In genomic region chr16:95956618-95957017, GRCm38 (mm10) we compare ENCODE assay signal across 12 mouse cellular contexts. TPM values are rescaled to one million over a fixed set of nuclear protein-coding genes. Genes with fewer than 3 reads are reported as not detected.
A peak's percentile ranks its signal among the peaks of the same experiment; 100 is the strongest.
DNase-seq lines count a peak whose midpoint lies in the region; ATAC-seq and TF ChIP-seq lines count a peak whose summit lies in the region.
"Had no signal": no experiment of that assay in that cellular context is flagged by ENCODE, and none has a peak within 500 bp of the region (broad histone marks: within the 10 kb centered on the region; RNA-seq: fewer than 3 reads in every experiment).

No protein-coding gene starts in this region.

- WGBS in forebrain, postnatal 0 days: 55% methylated on average over 5 of the region's 5 CpGs
- WGBS in forebrain, embryonic 15.5 days: 64% methylated on average over 5 of the region's 5 CpGs
- 56% methylated on average over 5 of the region's 5 CpGs for WGBS in lung, embryonic 14.5 days
- 69% methylated on average over 5 of the region's 5 CpGs for WGBS in small intestine, adult 2 months

- TF ChIP-seq CTCF in forebrain, postnatal 0 days (IDR thresholded peaks at IDR 0.05; ENCODE audit: low read depth): peak; percentile 57
- TF ChIP-seq CTCF in lung, embryonic 14.5 days (IDR thresholded peaks at IDR 0.05; ENCODE audit: low read depth): peak; percentile 57
- peak; percentile 45 to 63 (median 48) for TF ChIP-seq CTCF in MEL (IDR thresholded peaks at IDR 0.05 in 2 of 3, conservative IDR thresholded peaks at IDR 0.05 in 1 of 3; ENCODE audit: control insufficient read depth in 1 of 3, insufficient read depth in 1 of 3, low read depth in 2 of 3, low read length in 3 of 3, poor library complexity in 1 of 3, severe bottlenecking in 1 of 3)
- peak; percentile 17; the same call in 1 of the 2 replicates for TF ChIP-seq CTCF in small intestine, adult 2 months (IDR thresholded peaks at IDR 0.05; ENCODE audit: extremely low read depth, insufficient read length, insufficient replicate concordance, low read depth, low read length)

- peak; percentile 44 for TF ChIP-seq RAD21 in MEL (IDR thresholded peaks at IDR 0.05; ENCODE audit: low read depth, low read length)

- H3K4me2 ChIP-seq in forebrain, postnatal 0 days (ENCODE audit: low read depth): no peak overlapping the region
- no peak overlapping the region for H3K4me2 ChIP-seq in forebrain, embryonic 15.5 days (replicated peaks)
- H3K4me2 ChIP-seq in lung, embryonic 14.5 days: no peak overlapping the region
- H3K4me2 ChIP-seq: embryonic facial prominence, embryonic 13.5 days; hindbrain, embryonic 15.5 days; lung, embryonic 15.5 days had no signal

- intact Hi-C loops in heart, postnatal 14 days (cut with DNase I): no loop called here

- peak; percentile 19 for DNase-seq in forebrain, postnatal 0 days
- peak; percentile 60 for DNase-seq in lung, embryonic 14.5 days
- no peak for DNase-seq in lung, postnatal 14 days
- peak; percentile 27 for DNase-seq in MEL (ENCODE audit: low read depth, low spot score)
- no peak for DNase-seq in heart, postnatal 14 days
- no peak for DNase-seq in ovary, postnatal 10 days (ENCODE audit: low spot score)
- DNase-seq: spleen, adult 18-20 months had no signal

- no peaks in the 10 kb centered on the region for H3K9me3 ChIP-seq in forebrain, postnatal 0 days (ENCODE audit: low read length)
- no peaks in the 10 kb centered on the region for H3K9me3 ChIP-seq in forebrain, embryonic 15.5 days
- no peaks in the 10 kb centered on the region for H3K9me3 ChIP-seq in lung, embryonic 14.5 days (ENCODE audit: low read depth, low read length)
- no peaks in the 10 kb centered on the region for H3K9me3 ChIP-seq in MEL (replicated peaks; ENCODE audit: insufficient read depth, low read length)
- H3K9me3 ChIP-seq: embryonic facial prominence, embryonic 13.5 days; hindbrain, embryonic 15.5 days; lung, embryonic 15.5 days had no signal

- no peaks in the 10 kb centered on the region for H3K36me3 ChIP-seq in forebrain, postnatal 0 days (ENCODE audit: insufficient read depth)
- no peaks in the 10 kb centered on the region for H3K36me3 ChIP-seq in forebrain, embryonic 15.5 days
- H3K36me3 ChIP-seq in lung, embryonic 14.5 days (ENCODE audit: insufficient read depth): no peaks in the 10 kb centered on the region
- no peaks in the 10 kb centered on the region for H3K36me3 ChIP-seq in MEL (ENCODE audit: control insufficient read depth in 1 of 2, insufficient read depth in 2 of 2, low read length in 2 of 2)
- no peaks in the 10 kb centered on the region for H3K36me3 ChIP-seq in small intestine, adult 2 months (ENCODE audit: control insufficient read depth, insufficient read depth, low read length)
- H3K36me3 ChIP-seq: embryonic facial prominence, embryonic 13.5 days; hindbrain, embryonic 15.5 days; lung, embryonic 15.5 days had no signal

- no peak overlapping the region for H3K27ac ChIP-seq in forebrain, postnatal 0 days (ENCODE audit: low read depth, low read length)
- H3K27ac ChIP-seq in forebrain, embryonic 15.5 days (replicated peaks): no peak overlapping the region
- H3K27ac ChIP-seq in lung, embryonic 14.5 days (ENCODE audit: low read depth): no peak overlapping the region
- no peak overlapping the region for H3K27ac ChIP-seq in MEL (ENCODE audit: control insufficient read depth, low read depth, low read length)
- H3K27ac ChIP-seq in small intestine, adult 2 months (ENCODE audit: insufficient read depth, low read depth, low read length): no peak overlapping the region
- H3K27ac ChIP-seq: embryonic facial prominence, embryonic 13.5 days; hindbrain, embryonic 15.5 days; lung, embryonic 15.5 days had no signal

- H3K4me3 ChIP-seq in forebrain, postnatal 0 days (ENCODE audit: low read depth, low read length): no peak overlapping the region
- no peak overlapping the region for H3K4me3 ChIP-seq in forebrain, embryonic 15.5 days
- H3K4me3 ChIP-seq in lung, embryonic 14.5 days (ENCODE audit: low read depth, low read length): no peak overlapping the region
- H3K4me3 ChIP-seq in MEL (ENCODE audit: control insufficient read depth in 1 of 2, insufficient read depth in 1 of 2, low read depth in 2 of 2, low read length in 2 of 2): no peak overlapping the region
- no peak overlapping the region for H3K4me3 ChIP-seq in small intestine, adult 2 months (ENCODE audit: low read depth, low read length)
- H3K4me3 ChIP-seq: embryonic facial prominence, embryonic 13.5 days; hindbrain, embryonic 15.5 days; lung, embryonic 15.5 days had no signal

- H3K27me3 ChIP-seq in forebrain, postnatal 0 days (ENCODE audit: insufficient read depth, low read length): no peaks in the 10 kb centered on the region
- H3K27me3 ChIP-seq in forebrain, embryonic 15.5 days: no peaks in the 10 kb centered on the region
- H3K27me3 ChIP-seq in lung, embryonic 14.5 days (ENCODE audit: insufficient read depth, low read length): no peaks in the 10 kb centered on the region
- H3K27me3 ChIP-seq in MEL (ENCODE audit: control insufficient read depth in 1 of 2, insufficient read depth in 2 of 2, low read length in 2 of 2): no peaks in the 10 kb centered on the region; a peak in 1 of 4 replicates
- H3K27me3 ChIP-seq in small intestine, adult 2 months (ENCODE audit: control insufficient read depth, insufficient read depth, low read length): no peaks in the 10 kb centered on the region
- H3K27me3 ChIP-seq: embryonic facial prominence, embryonic 13.5 days; hindbrain, embryonic 15.5 days; lung, embryonic 15.5 days had no signal

- no peak for TF ChIP-seq POLR2A in MEL (IDR thresholded peaks at IDR 0.05; ENCODE audit: control insufficient read depth in 1 of 2, insufficient read depth in 1 of 2, low read depth in 1 of 2, low read length in 2 of 2, poor library complexity in 1 of 2)
- TF ChIP-seq POLR2A in small intestine, adult 2 months (IDR thresholded peaks at IDR 0.05; ENCODE audit: low read depth, low read length): no peak

- H3K9ac ChIP-seq in forebrain, postnatal 0 days: no peak overlapping the region
- H3K9ac ChIP-seq in forebrain, embryonic 15.5 days (replicated peaks): no peak overlapping the region
- no peak overlapping the region for H3K9ac ChIP-seq in lung, embryonic 14.5 days
- H3K9ac ChIP-seq in MEL (ENCODE audit: control insufficient read depth, low read depth, low read length, poor library complexity, severe bottlenecking): no peak overlapping the region
- H3K9ac ChIP-seq: embryonic facial prominence, embryonic 13.5 days; hindbrain, embryonic 15.5 days; lung, embryonic 15.5 days had no signal

- H3K4me1 ChIP-seq in forebrain, postnatal 0 days (ENCODE audit: insufficient read depth): no peaks in the 10 kb centered on the region
- no peaks in the 10 kb centered on the region for H3K4me1 ChIP-seq in forebrain, embryonic 15.5 days
- H3K4me1 ChIP-seq in lung, embryonic 14.5 days (ENCODE audit: insufficient read depth): no peaks in the 10 kb centered on the region
- no peaks in the 10 kb centered on the region for H3K4me1 ChIP-seq in MEL (ENCODE audit: control insufficient read depth in 1 of 2, insufficient read depth in 2 of 2, low read length in 2 of 2)
- H3K4me1 ChIP-seq in small intestine, adult 2 months (ENCODE audit: control insufficient read depth, insufficient read depth, insufficient read length, low read length): no peaks in the 10 kb centered on the region
- H3K4me1 ChIP-seq: embryonic facial prominence, embryonic 13.5 days; hindbrain, embryonic 15.5 days; lung, embryonic 15.5 days had no signal

- H3K79me2 ChIP-seq in MEL (ENCODE audit: control insufficient read depth, insufficient read depth, low read length, poor library complexity): no peaks in the 10 kb centered on the region

- TF ChIP-seq EP300 in MEL (IDR thresholded peaks at IDR 0.05; ENCODE audit: low read depth in 1 of 2, low read length in 2 of 2): no peak

- ATAC-seq in forebrain, postnatal 0 days: no peak
- no peak for ATAC-seq in forebrain, embryonic 15.5 days (replicated peaks)
- no peak for ATAC-seq in lung, embryonic 14.5 days (ENCODE audit: insufficient read depth)

TF ChIP-seq in MEL, 35 proteins besides CTCF, POLR2A, EP300 and RAD21:
- TF ChIP-seq KAT2A (conservative IDR thresholded peaks at IDR 0.05; ENCODE audit: low read depth, low read length): no peak
- no peak for TF ChIP-seq MXI1 (IDR thresholded peaks at IDR 0.05; ENCODE audit: low read depth, low read length)
- TF ChIP-seq ZKSCAN1 (IDR thresholded peaks at IDR 0.05; ENCODE audit: low read depth, low read length): no peak
- peak; percentile 39 for TF ChIP-seq SMC3 (IDR thresholded peaks at IDR 0.05; ENCODE audit: low read depth, low read length)

RNA-seq across cellular contexts. Expression of gene Psmg1, which starts 34.1 kb away (rescaled TPM):
- 35.2 and 49.2 TPM in 2 replicates for total RNA-seq in forebrain, postnatal 0 days (2014; rRNA removed)
- 54.0 and 59.1 TPM in 2 replicates for polyA plus RNA-seq in forebrain, postnatal 0 days (2015; fragmentation: Nextera tagmentation; extraction: Ambion mirVana)
- 71.5 and 72.4 TPM in 2 replicates for polyA plus RNA-seq in forebrain, embryonic 15.5 days (2015; fragmentation: Nextera tagmentation; extraction: Ambion mirVana)
- 97.8 and 104 TPM in 2 replicates for polyA plus RNA-seq in lung, embryonic 14.5 days (2014; fragmentation: Nextera tagmentation; extraction: Ambion mirVana)
- 112 and 115 TPM in 2 replicates for total RNA-seq in MEL (2012; rRNA removed)
- polyA plus RNA-seq in MEL (2012; ENCODE audit: insufficient read depth in 1 of 2, insufficient read length in 2 of 2, low read depth in 1 of 2, low replicate concordance in 2 of 2, missing spikeins in 1 of 2): 100 to 1,000 TPM in 1 of 2 experiments, not detected in 1; 169 TPM
- 3.8 and 4.4 TPM in 2 replicates for polyA plus RNA-seq in small intestine, adult 2 months (2012; rRNA removed)
- total RNA-seq in heart, postnatal 14 days (2021): 10 to 100 TPM; 21.5 to 24.4 TPM

Comparison
In these comparisons a context has a peak if more than half of its experiments do, and no peak if none do; other contexts are left out.
1. DNase-seq: peak in forebrain, postnatal 0 days (single experiment), lung, embryonic 14.5 days (single experiment) and MEL (single experiment); none in lung, postnatal 14 days (single experiment), heart, postnatal 14 days (0 of 2) and ovary, postnatal 10 days (single experiment).
2. Peak in every context shown above with its lines, with median percentiles within 50 percentile points of each other: CTCF ChIP-seq.